Mouse (Mus musculus) embryo, embryonic 11 days (tissue): ENCODE results near the gene Mrpl54.

ENCODE experiments used
- DNase-seq: peaks from one replicate; pipeline ENCODE4 v3.0.0-alpha.2; 2015

Gene Mrpl54

GRCm38 (mm10) chr10:81259225-81259884 lies 7.4 kb downstream of the Mrpl54 start:
- no peak for DNase-seq

- peak; percentile 57 for DNase-seq
Measured at GRCm38 (mm10) chr10:81257158-81258039, 9.3 kb downstream of the Mrpl54 start.

GRCm38 (mm10) chr10:81254886-81255285 lies 11.8 kb downstream of the Mrpl54 start:
- no peak for DNase-seq

- peak; percentile 81 for DNase-seq
Measured at GRCm38 (mm10) chr10:81252424-81253419, 14.0 kb downstream of the Mrpl54 start, which contains the start of gene Matk. TSS of gene Matk (plus strand) at chr10:81252935.

- no peak for DNase-seq
Measured at GRCm38 (mm10) chr10:81249442-81249841, 17.3 kb downstream of the Mrpl54 start.

GRCm38 (mm10) chr10:81247804-81248203 lies 18.9 kb downstream of the Mrpl54 start:
- DNase-seq: no peak

GRCm38 (mm10) chr10:81245166-81245565 lies 21.6 kb downstream of the Mrpl54 start:
- DNase-seq: no peak

GRCm38 (mm10) chr10:81244595-81244994 lies 22.1 kb downstream of the Mrpl54 start:
- DNase-seq: peak; percentile 81

- no peak for DNase-seq
Measured at GRCm38 (mm10) chr10:81244146-81244545, 22.6 kb downstream of the Mrpl54 start.

GRCm38 (mm10) chr10:81242021-81242420 lies 24.7 kb downstream of the Mrpl54 start:
- DNase-seq: no peak

GRCm38 (mm10) chr10:81240876-81241275 lies 25.9 kb downstream of the Mrpl54 start:
- peak; percentile 80 for DNase-seq

- no peak for DNase-seq
Measured at GRCm38 (mm10) chr10:81238618-81239017, 28.1 kb downstream of the Mrpl54 start.

GRCm38 (mm10) chr10:81236471-81237268 lies 30.1 kb downstream of the Mrpl54 start:
- no peak for DNase-seq

- no peak for DNase-seq
Measured at GRCm38 (mm10) chr10:81234206-81234605, 32.5 kb downstream of the Mrpl54 start.

- no peak for DNase-seq
Measured at GRCm38 (mm10) chr10:81233226-81233585, 33.5 kb downstream of the Mrpl54 start.

GRCm38 (mm10) chr10:81232580-81233225 lies 34.0 kb downstream of the Mrpl54 start, which contains the start of gene Zfr2:
TSS of gene Zfr2 (plus strand) at chr10:81233155.
- DNase-seq: peak; percentile 91

- no peak for DNase-seq
Measured at GRCm38 (mm10) chr10:81231436-81231835, 35.3 kb downstream of the Mrpl54 start.

- peak; percentile 61 for DNase-seq
Measured at GRCm38 (mm10) chr10:81230438-81231332, 36.0 kb downstream of the Mrpl54 start, which contains the start of gene Atcay. TSS of gene Atcay (minus strand) at chr10:81230833.

- no peak for DNase-seq
Measured at GRCm38 (mm10) chr10:81229735-81230437, 36.8 kb downstream of the Mrpl54 start.
